Mouse (Mus musculus) forebrain, embryonic 16.5 days (tissue): ENCODE measurements around the gene Rasa2. TPM values are rescaled to one million over a fixed set of nuclear protein-coding genes. Genes with fewer than 3 reads are reported as not detected.

Experiments used
- ATAC-seq: fragments of 200-750 bp; cut with Nextera tagmentation; 2 replicates; pipeline ENCODE4 v1.8.0; 2017; ENCODE audit warnings: mild to moderate bottlenecking, moderate library complexity
- H3K27ac ChIP-seq: fragments of 300-500 bp; sonication (generic); 2 replicates; pipeline ENCODE4 v1.5.1; 2014; ENCODE audit warnings: low read length, control low read depth
- H3K27me3 ChIP-seq: fragments of 300-500 bp; sonication (generic); replicated peaks from 2 replicates; pipeline ENCODE4 v1.6.1; 2014; ENCODE audit warnings: low read length; ENCODE audit not compliant: control insufficient read depth, insufficient read depth
- H3K36me3 ChIP-seq: fragments of 300-500 bp; sonication (generic); 2 replicates; pipeline ENCODE4 v1.6.1; 2014; ENCODE audit not compliant: control insufficient read depth, insufficient read depth
- H3K4me1 ChIP-seq: fragments of 300-500 bp; sonication (generic); replicated peaks from 2 replicates; pipeline ENCODE4 v1.6.1; 2014; ENCODE audit warnings: low read length; ENCODE audit not compliant: control insufficient read depth, insufficient read depth
- H3K4me2 ChIP-seq: fragments of 300-500 bp; sonication (generic); 2 replicates; pipeline ENCODE4 v1.6.1; 2014; ENCODE audit warnings: mild to moderate bottlenecking, low read length, control low read depth
- H3K4me3 ChIP-seq: fragments of 300-500 bp; sonication (generic); replicated peaks from 2 replicates; pipeline ENCODE4 v1.5.1; 2014; ENCODE audit warnings: mild to moderate bottlenecking, low read length, control low read depth
- H3K9ac ChIP-seq: fragments of 300-500 bp; sonication (generic); replicated peaks from 2 replicates; pipeline ENCODE4 v1.6.1; 2014; ENCODE audit warnings: low read depth, low read length, control low read depth
- H3K9me3 ChIP-seq: fragments of 300-500 bp; sonication (generic); 2 replicates; pipeline ENCODE4 v1.6.1; 2016; ENCODE audit warnings: low read length; ENCODE audit not compliant: control insufficient read depth
- WGBS: fragments of 180-500 bp; shearing (Covaris S2); extraction: QIAGEN DNeasy Blood & Tissue Kit; methylation state at CpG from one replicate; pipeline ENCODE4 v1.1.7; 2014; 5-methylcytosine and 5-hydroxymethylcytosine counted together
- polyA plus RNA-seq: library from polyadenylated mRNA; unstranded; fragments of >200 nt; fragmentation: Nextera tagmentation; extraction: Ambion mirVana; gene quantifications from 2 replicates; pipeline ENCODE4 v1.2.1, GENCODE M21; 2015

The Rasa2 gene
- polyA plus RNA-seq, 1 experiment from 2014 or later = 22.8 TPM

- Histone ChIP-seq H3K36me3 (no peaks in the 10 kb centered on the region; the same call in 1 of the 2 replicates), H3K27ac (no peak overlapping the region), H3K4me1 (no peaks in the 10 kb centered on the region), H3K27me3 (no peaks in the 10 kb centered on the region), H3K4me3 (no peak overlapping the region), H3K9me3 (no peaks in the 10 kb centered on the region), H3K9ac (no peak overlapping the region), H3K4me2 (no peak overlapping the region)
- 92% methylated on average over 6 of the region's 6 CpGs for WGBS
- no peak for ATAC-seq
Measured at GRCm38 (mm10) chr9:96577674-96578073, 53.7 kb downstream of the Rasa2 start.

GRCm38 (mm10) chr9:96573252-96573651 is 58.2 kb downstream of the Rasa2 start:
- WGBS = 7% methylated on average over 1 of the region's 1 CpGs
- H3K4me3 ChIP-seq = no peak overlapping the region

GRCm38 (mm10) chr9:96572754-96573153 is 58.7 kb downstream of the Rasa2 start:
- H3K27me3 ChIP-seq = no peaks in the 10 kb centered on the region
- ATAC-seq = no peak
- WGBS = 86% methylated on average over 9 of the region's 9 CpGs

More at GRCm38 (mm10) chr9:96573252-96573651, 58.2 kb downstream of the Rasa2 start:
- H3K9me3 ChIP-seq = no peaks in the 10 kb centered on the region
- H3K36me3 ChIP-seq = no peaks in the 10 kb centered on the region; the same call in 1 of the 2 replicates
- H3K9ac ChIP-seq = no peak overlapping the region
- H3K27ac ChIP-seq = no peak overlapping the region
- H3K27me3 ChIP-seq = no peaks in the 10 kb centered on the region
- no peak overlapping the region for H3K4me2 ChIP-seq
- ATAC-seq = no peak
- no peaks in the 10 kb centered on the region for H3K4me1 ChIP-seq

GRCm38 (mm10) chr9:96566470-96566996 is 64.9 kb downstream of the Rasa2 start:
- H3K9me3 ChIP-seq = no peaks in the 10 kb centered on the region
- 79% methylated on average over 8 of the region's 8 CpGs for WGBS
- H3K4me2 ChIP-seq = no peak overlapping the region

More at GRCm38 (mm10) chr9:96572754-96573153, 58.7 kb downstream of the Rasa2 start:
- Histone ChIP-seq H3K4me3 (no peak overlapping the region), H3K4me1 (no peaks in the 10 kb centered on the region), H3K9me3 (no peaks in the 10 kb centered on the region), H3K36me3 (no peaks in the 10 kb centered on the region; the same call in 1 of the 2 replicates), H3K27ac (no peak overlapping the region), H3K4me2 (no peak overlapping the region), H3K9ac (no peak overlapping the region)

DNA sequence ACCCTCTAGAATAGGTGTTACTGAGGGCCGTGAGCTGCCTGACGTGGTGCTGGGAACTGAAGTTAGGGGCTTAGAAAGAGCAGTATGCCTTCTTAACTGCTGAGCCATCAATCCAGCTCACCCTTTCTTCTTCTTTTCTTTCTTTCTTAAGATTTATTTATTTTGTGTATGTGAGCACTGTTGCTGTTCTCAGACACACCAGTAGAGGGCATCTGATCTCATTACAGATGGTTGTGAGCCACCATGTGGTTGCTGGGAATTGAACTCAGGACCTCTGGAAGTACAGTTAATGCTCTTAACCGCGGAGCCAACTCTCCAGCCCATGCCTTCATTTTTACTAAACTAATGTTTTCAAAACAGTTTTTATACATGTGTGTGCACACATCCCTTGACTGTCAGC is 67.9 kb downstream of the Rasa2 start:
- peaks cover 14% of the 10 kb centered on the region for H3K36me3 ChIP-seq
- H3K4me3 ChIP-seq = no peak overlapping the region
- H3K4me2 ChIP-seq = no peak overlapping the region
- no peaks in the 10 kb centered on the region for H3K4me1 ChIP-seq
- no peak overlapping the region for H3K27ac ChIP-seq
- ATAC-seq = no peak
- H3K27me3 ChIP-seq = no peaks in the 10 kb centered on the region
- H3K9ac ChIP-seq = no peak overlapping the region
- WGBS = 97% methylated on average over 4 of the region's 4 CpGs
- no peaks in the 10 kb centered on the region for H3K9me3 ChIP-seq

More at GRCm38 (mm10) chr9:96566470-96566996, 64.9 kb downstream of the Rasa2 start:
- no peak for ATAC-seq
- Histone ChIP-seq H3K27ac (no peak overlapping the region), H3K27me3 (no peaks in the 10 kb centered on the region), H3K4me1 (no peaks in the 10 kb centered on the region), H3K36me3 (peaks cover 3% of the 10 kb centered on the region), H3K4me3 (no peak overlapping the region), H3K9ac (no peak overlapping the region)

- no peaks in the 10 kb centered on the region for H3K27me3 ChIP-seq
- H3K4me1 ChIP-seq = no peaks in the 10 kb centered on the region
- no peak overlapping the region for H3K4me2 ChIP-seq
- WGBS = 94% methylated on average over 6 of the region's 6 CpGs
- no peaks in the 10 kb centered on the region for H3K9me3 ChIP-seq
- H3K36me3 ChIP-seq = peaks cover 15% of the 10 kb centered on the region
- no peak overlapping the region for H3K4me3 ChIP-seq
- H3K9ac ChIP-seq = no peak overlapping the region
- no peak for ATAC-seq
- H3K27ac ChIP-seq = no peak overlapping the region
Measured at GRCm38 (mm10) chr9:96559148-96559547, 72.3 kb downstream of the Rasa2 start.

GRCm38 (mm10) chr9:96558594-96558993 is 72.8 kb downstream of the Rasa2 start:
- Histone ChIP-seq H3K4me3 (no peak overlapping the region), H3K9me3 (no peaks in the 10 kb centered on the region), H3K36me3 (peaks cover 15% of the 10 kb centered on the region), H3K27ac (no peak overlapping the region), H3K9ac (no peak overlapping the region), H3K27me3 (no peaks in the 10 kb centered on the region), H3K4me2 (no peak overlapping the region), H3K4me1 (no peaks in the 10 kb centered on the region)
- WGBS = 100% methylated on average over 1 of the region's 1 CpGs
- no peak for ATAC-seq

DNA sequence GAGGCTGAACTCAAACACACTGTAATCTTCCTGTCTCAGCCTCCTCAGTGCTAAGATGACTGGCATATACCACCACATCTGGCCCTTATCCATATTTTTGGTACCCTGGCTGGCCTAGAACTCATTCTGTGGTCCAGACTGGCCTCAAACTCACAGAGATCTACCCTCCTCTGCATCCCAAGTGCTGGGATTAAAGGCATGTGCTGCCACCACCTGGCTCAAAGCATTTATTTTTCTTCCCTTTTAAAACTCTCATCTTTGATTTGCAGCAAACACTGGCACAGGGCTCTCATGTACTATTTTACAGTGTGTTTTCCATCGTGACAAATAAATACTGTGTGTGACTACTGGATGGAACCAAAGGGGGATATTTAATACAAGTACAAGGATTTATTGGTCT is 77.3 kb downstream of the Rasa2 start:
- 92% methylated on average over 1 of the region's 1 CpGs for WGBS

GRCm38 (mm10) chr9:96545410-96545809 is 86.0 kb downstream of the Rasa2 start:
- 93% methylated on average over 13 of the region's 13 CpGs for WGBS
- Histone ChIP-seq H3K4me1 (no peaks in the 10 kb centered on the region), H3K4me3 (no peak overlapping the region), H3K36me3 (0 out of 2 replicates have a peak, but pooled peaks cover 6% of the 10 kb centered on the region), H3K27ac (no peak overlapping the region), H3K9ac (no peak overlapping the region), H3K9me3 (no peaks in the 10 kb centered on the region), H3K4me2 (no peak overlapping the region), H3K27me3 (no peaks in the 10 kb centered on the region)
- ATAC-seq = no peak

More for the DNA sequence above, 77.3 kb downstream of the Rasa2 start:
- no peak overlapping the region for H3K4me2 ChIP-seq
- H3K4me3 ChIP-seq = no peak overlapping the region
- H3K9me3 ChIP-seq = no peaks in the 10 kb centered on the region
- no peak overlapping the region for H3K27ac ChIP-seq
- no peak overlapping the region for H3K9ac ChIP-seq
- H3K4me1 ChIP-seq = no peaks in the 10 kb centered on the region
- no peaks in the 10 kb centered on the region for H3K27me3 ChIP-seq
- ATAC-seq = no peak
- peaks cover 10% of the 10 kb centered on the region for H3K36me3 ChIP-seq
